Mouse (Mus musculus) hindbrain, embryonic 14.5 days (tissue): Measurements from ENCODE around the gene Dnajc16. TPM values are rescaled to one million over a fixed set of nuclear protein-coding genes. Genes with fewer than 3 reads are reported as not detected.

Source experiments
- ATAC-seq: fragments of 200-750 bp; cut with Nextera tagmentation; 2 replicates; pipeline ENCODE4 v1.8.0; 2017; ENCODE audit warnings: moderate number of reproducible peaks, mild to moderate bottlenecking, moderate TSS enrichment, moderate library complexity; ENCODE audit not compliant: low FRiP score
- DNase-seq: peaks from one replicate; pipeline ENCODE4 v3.0.0-alpha.2; 2015; ENCODE audit warnings: low spot score
- H3K27ac ChIP-seq: fragments of 300-500 bp; sonication (generic); 2 replicates; pipeline ENCODE4 v1.5.1; 2014; ENCODE audit warnings: mild to moderate bottlenecking, moderate library complexity
- H3K27me3 ChIP-seq: fragments of 300-500 bp; sonication (generic); 2 replicates; pipeline ENCODE4 v1.6.1; 2014; ENCODE audit warnings: mild to moderate bottlenecking, low read length, mixed read lengths; ENCODE audit not compliant: control insufficient read depth, insufficient read depth
- H3K36me3 ChIP-seq: fragments of 300-500 bp; sonication (generic); replicated peaks from 2 replicates; pipeline ENCODE4 v1.6.1; 2014; ENCODE audit not compliant: control insufficient read depth, insufficient read depth
- H3K4me1 ChIP-seq: fragments of 300-500 bp; sonication (generic); replicated peaks from 2 replicates; pipeline ENCODE4 v1.6.1; 2014; ENCODE audit warnings: antibody characterized with exemption, low read length, mixed read lengths; ENCODE audit not compliant: control insufficient read depth, insufficient read depth
- H3K4me2 ChIP-seq: fragments of 300-500 bp; sonication (generic); replicated peaks from 2 replicates; pipeline ENCODE4 v1.6.1; 2014; ENCODE audit warnings: mild to moderate bottlenecking, moderate library complexity
- H3K4me3 ChIP-seq: fragments of 300-500 bp; sonication (generic); replicated peaks from 2 replicates; pipeline ENCODE4 v1.5.1; 2014; ENCODE audit warnings: mild to moderate bottlenecking, low read length
- H3K9ac ChIP-seq: fragments of 300-500 bp; sonication (generic); 2 replicates; pipeline ENCODE4 v1.6.1; 2014
- H3K9me3 ChIP-seq: fragments of 300-500 bp; sonication (generic); 2 replicates; pipeline ENCODE4 v1.6.1; 2016; ENCODE audit warnings: low read length; ENCODE audit not compliant: control insufficient read depth
- WGBS: fragments of 180-500 bp; shearing (Covaris S2); extraction: QIAGEN DNeasy Blood & Tissue Kit; methylation state at CpG from one replicate; pipeline ENCODE4 v1.1.7; 2014; 5-methylcytosine and 5-hydroxymethylcytosine counted together
- polyA plus RNA-seq: library from polyadenylated mRNA; unstranded; fragments of >200 nt; fragmentation: Nextera tagmentation; extraction: Ambion mirVana; gene quantifications from 2 replicates; pipeline ENCODE4 v1.2.1, GENCODE M21; 2014

The Dnajc16 gene
- polyA plus RNA-seq, 1 experiment from 2014 or later: 5.5 TPM

- no peak overlapping the region for H3K9ac ChIP-seq
These were observed 31.7 kb downstream of the Dnajc16 start for GRCm38 (mm10) chr4:141758874-141759542.

DNA sequence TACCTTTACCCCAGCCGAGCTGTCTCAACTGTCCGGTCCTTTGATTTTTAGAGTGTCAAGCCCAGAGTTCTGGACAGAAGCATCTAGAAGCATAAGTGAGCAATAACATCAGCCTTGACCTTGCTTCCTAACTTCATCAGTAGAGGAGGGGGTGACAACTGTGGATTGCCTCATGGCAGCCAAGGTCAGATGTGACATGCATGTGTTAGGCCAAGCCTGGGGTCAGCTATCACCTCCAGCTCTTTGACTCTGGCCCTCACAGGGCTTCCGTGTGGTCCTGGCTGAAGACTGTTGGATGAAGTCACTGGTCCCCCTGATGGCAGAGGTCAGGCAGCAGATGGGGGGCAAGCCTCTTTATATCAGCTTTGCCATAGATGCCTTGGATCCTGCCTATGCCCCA, 33.6 kb downstream of the Dnajc16 start:
- H3K27ac ChIP-seq: no peak overlapping the region
- 90% methylated on average over 3 of the region's 3 CpGs for WGBS
- no peak overlapping the region for H3K4me3 ChIP-seq
- DNase-seq (no peak), ATAC-seq (no peak)
- H3K4me1 ChIP-seq: no peaks in the 10 kb centered on the region
- H3K36me3 ChIP-seq: peaks cover 9% of the 10 kb centered on the region
- H3K9me3 ChIP-seq: no peaks in the 10 kb centered on the region
- H3K9ac ChIP-seq: no peak overlapping the region
- no peaks in the 10 kb centered on the region for H3K27me3 ChIP-seq
- H3K4me2 ChIP-seq: no peak overlapping the region

More at GRCm38 (mm10) chr4:141758874-141759542, 31.7 kb downstream of the Dnajc16 start:
- Histone ChIP-seq H3K4me1 (no peaks in the 10 kb centered on the region), H3K4me3 (no peak overlapping the region), H3K27me3 (no peaks in the 10 kb centered on the region), H3K27ac (no peak overlapping the region), H3K4me2 (no peak overlapping the region), H3K36me3 (peaks cover 28% of the 10 kb centered on the region), H3K9me3 (no peaks in the 10 kb centered on the region)
- DNase-seq (no peak), ATAC-seq (no peak)
- WGBS: 76% methylated on average over 6 of the region's 6 CpGs

DNA sequence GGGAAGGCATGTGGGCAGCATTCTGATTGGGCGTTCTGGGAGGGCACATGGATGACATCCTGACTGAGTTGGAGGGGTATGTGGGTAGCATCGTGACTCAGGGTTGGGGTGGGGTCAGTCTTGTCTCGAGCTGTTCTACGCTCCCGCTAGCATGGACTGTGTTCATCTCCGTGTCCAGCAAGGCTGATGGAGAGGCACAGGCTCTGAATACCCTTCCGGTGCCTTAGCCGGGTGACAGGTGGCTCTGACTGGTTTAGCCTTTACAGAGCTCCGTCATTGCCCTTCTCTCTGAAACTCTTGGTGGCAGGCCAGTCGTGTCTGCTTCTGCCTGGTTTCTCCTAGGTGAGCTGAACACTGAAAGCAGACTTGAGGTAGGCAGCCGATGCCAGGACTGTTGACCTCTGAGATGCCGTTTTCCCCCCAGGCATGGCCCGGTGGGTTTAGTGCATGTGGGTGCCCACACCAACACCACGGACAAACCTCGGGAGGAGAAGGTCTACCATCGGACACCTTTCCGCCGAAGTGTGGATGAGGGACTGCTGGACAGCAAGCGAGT, 35.3 kb downstream of the Dnajc16 start:
- H3K9ac ChIP-seq: no peak overlapping the region
- H3K4me2 ChIP-seq: no peak overlapping the region
- H3K27ac ChIP-seq: no peak overlapping the region
- H3K9me3 ChIP-seq: no peaks in the 10 kb centered on the region
- no peak for DNase-seq
- no peak for ATAC-seq
- H3K4me3 ChIP-seq: no peak overlapping the region
- no peaks in the 10 kb centered on the region for H3K4me1 ChIP-seq
- H3K36me3 ChIP-seq: 0 out of 2 replicates have a peak, but pooled peaks cover 3% of the 10 kb centered on the region
- H3K27me3 ChIP-seq: no peaks in the 10 kb centered on the region
- 93% methylated on average over 19 of the region's 19 CpGs for whole genome bisulfite sequencing

- no peaks in the 10 kb centered on the region for H3K36me3 ChIP-seq
- 13% methylated on average over 4 of the region's 4 CpGs for WGBS
- H3K27me3 ChIP-seq: no peaks in the 10 kb centered on the region
- no peaks in the 10 kb centered on the region for H3K9me3 ChIP-seq
- no peak overlapping the region for H3K4me3 ChIP-seq
- ATAC-seq (no peak), DNase-seq (no peak)
- H3K27ac ChIP-seq: no peak overlapping the region
- H3K9ac ChIP-seq: no peak overlapping the region
- H3K4me2 ChIP-seq: no peak overlapping the region
- H3K4me1 ChIP-seq: no peaks in the 10 kb centered on the region
These were observed 38.7 kb downstream of the Dnajc16 start for GRCm38 (mm10) chr4:141752076-141752421.

GRCm38 (mm10) chr4:141751419-141752075, 39.2 kb downstream of the Dnajc16 start:
- H3K36me3 ChIP-seq: no peaks in the 10 kb centered on the region
- no peak overlapping the region for H3K9ac ChIP-seq
- no peak overlapping the region for H3K4me3 ChIP-seq
- H3K27ac ChIP-seq: no peak overlapping the region
- ATAC-seq (no peak), DNase-seq (no peak)
- no peak overlapping the region for H3K4me2 ChIP-seq
- WGBS: 35% methylated on average over 4 of the region's 4 CpGs
- no peaks in the 10 kb centered on the region for H3K27me3 ChIP-seq
- no peaks in the 10 kb centered on the region for H3K4me1 ChIP-seq
- H3K9me3 ChIP-seq: no peaks in the 10 kb centered on the region

- 62% methylated on average over 3 of the region's 3 CpGs for WGBS
- Histone ChIP-seq H3K4me2 (no peak overlapping the region), H3K9ac (no peak overlapping the region), H3K9me3 (no peaks in the 10 kb centered on the region), H3K4me1 (no peaks in the 10 kb centered on the region), H3K36me3 (no peaks in the 10 kb centered on the region), H3K4me3 (no peak overlapping the region), H3K27me3 (no peaks in the 10 kb centered on the region), H3K27ac (no peak overlapping the region)
- DNase-seq (no peak), ATAC-seq (no peak)
These were observed 39.9 kb downstream of the Dnajc16 start for GRCm38 (mm10) chr4:141750826-141751225.

DNA sequence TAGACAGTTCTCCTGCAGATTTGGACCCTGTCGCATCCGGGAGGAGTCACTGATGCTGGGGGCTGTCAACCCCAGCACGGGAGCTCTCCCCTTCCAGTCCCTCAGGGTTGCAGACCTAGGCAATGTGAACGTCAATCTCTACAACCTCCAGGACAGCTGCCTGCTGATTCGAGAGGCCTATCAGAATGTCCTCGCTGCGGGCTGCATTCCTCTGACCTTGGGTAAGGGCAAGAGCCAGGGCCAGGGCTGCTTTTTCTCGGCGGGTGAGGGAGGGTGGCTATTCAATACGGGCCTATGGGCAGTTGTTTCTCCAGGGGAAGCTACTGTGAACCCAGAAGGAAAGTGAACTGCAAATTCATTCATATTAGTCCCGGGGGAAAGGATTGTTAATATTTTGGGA, 41.2 kb downstream of the Dnajc16 start:
- H3K4me3 ChIP-seq: no peak overlapping the region
- ATAC-seq (no peak), DNase-seq (no peak)
- no peak overlapping the region for H3K4me2 ChIP-seq
- no peaks in the 10 kb centered on the region for H3K9me3 ChIP-seq
- no peak overlapping the region for H3K9ac ChIP-seq
- no peak overlapping the region for H3K27ac ChIP-seq
- H3K27me3 ChIP-seq: no peaks in the 10 kb centered on the region
- 28% methylated on average over 11 of the region's 11 CpGs for WGBS
- H3K4me1 ChIP-seq: no peaks in the 10 kb centered on the region
- no peaks in the 10 kb centered on the region for H3K36me3 ChIP-seq

DNA sequence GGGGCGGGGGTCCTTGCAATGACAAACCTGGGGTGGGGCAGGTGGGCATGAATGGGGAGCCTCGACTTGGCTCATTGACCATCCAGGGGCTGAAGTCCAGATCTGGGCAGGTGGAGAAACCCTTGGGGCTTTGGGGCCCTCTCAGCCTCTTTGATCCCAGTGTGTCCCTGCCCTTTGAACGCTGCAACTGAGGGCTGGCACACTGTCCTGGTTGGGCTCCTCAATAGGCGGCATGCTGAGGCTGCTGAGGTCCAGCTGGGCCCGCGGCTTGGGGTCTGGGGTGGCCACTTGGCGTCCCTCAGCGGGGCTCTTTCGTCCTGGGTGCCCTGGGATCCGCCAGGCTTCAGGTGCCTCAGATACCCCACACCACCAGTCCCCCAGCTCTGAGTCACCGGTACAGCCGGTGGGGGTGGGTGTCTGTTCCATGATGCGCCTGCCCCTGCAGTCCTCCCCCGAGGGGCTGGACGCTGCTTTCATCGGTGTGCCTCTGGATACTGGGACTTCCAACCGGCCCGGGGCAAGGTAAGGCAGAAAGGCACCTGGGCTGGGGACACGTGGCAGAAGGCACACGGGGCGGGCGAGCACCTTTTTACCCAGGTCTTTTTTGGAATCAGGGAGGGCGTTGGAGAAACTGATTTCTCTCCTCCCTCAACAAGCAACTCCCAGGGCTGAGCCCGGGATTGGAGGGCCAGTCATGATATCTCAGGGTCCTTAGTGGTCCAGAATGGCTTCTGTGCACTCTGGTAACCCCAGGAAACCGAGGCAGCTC, 44.0 kb downstream of the Dnajc16 start, which contains the start of gene Agmat:
Gene Agmat, plus strand, starts transcription at position 95 of the 769 bp plus-strand sequence.
- no peaks in the 10 kb centered on the region for H3K4me1 ChIP-seq
- no peak for DNase-seq
- H3K27me3 ChIP-seq: no peaks in the 10 kb centered on the region
- H3K9ac ChIP-seq: no peak within 1 kb of the TSS
- no peak within 1 kb of the TSS for H3K4me2 ChIP-seq
- H3K27ac ChIP-seq: no peak within 1 kb of the TSS
- 29% methylated on average over 25 of the region's 25 CpGs for WGBS
- no peak for ATAC-seq
- H3K36me3 ChIP-seq: no peaks in the 10 kb centered on the region
- H3K9me3 ChIP-seq: no peaks in the 10 kb centered on the region
- no peak within 1 kb of the TSS for H3K4me3 ChIP-seq

- Histone ChIP-seq H3K4me3 (no peak overlapping the region), H3K27me3 (no peaks in the 10 kb centered on the region), H3K36me3 (no peaks in the 10 kb centered on the region), H3K9me3 (no peaks in the 10 kb centered on the region), H3K9ac (no peak overlapping the region), H3K27ac (no peak overlapping the region), H3K4me2 (no peak overlapping the region), H3K4me1 (no peaks in the 10 kb centered on the region)
- no peak for DNase-seq
- no peak for ATAC-seq
- WGBS: 87% methylated on average over 4 of the region's 4 CpGs
These were observed 48.4 kb downstream of the Dnajc16 start for GRCm38 (mm10) chr4:141742381-141742780.
